Mouse (Mus musculus) heart, postnatal 0 days (tissue): ENCODE measurements around the gene Ubap2l. TPM values are rescaled to one million over a fixed set of nuclear protein-coding genes. Genes with fewer than 3 reads are reported as not detected.

Source experiments
- ATAC-seq: fragments of 200-750 bp; cut with Nextera tagmentation; 2 replicates; pipeline ENCODE4 v1.8.0; 2017; ENCODE audit warnings: low read depth, moderate number of reproducible peaks, moderate library complexity; ENCODE audit not compliant: insufficient read depth
- DNase-seq: peaks from one replicate; pipeline ENCODE4 v3.0.0-alpha.2; 2016; ENCODE audit warnings: low spot score
- H3K27ac ChIP-seq: fragments of 300-500 bp; sonication (generic); 2 replicates; pipeline ENCODE4 v1.5.1; 2014; ENCODE audit warnings: low read depth, mild to moderate bottlenecking
- H3K27me3 ChIP-seq: fragments of 300-500 bp; sonication (generic); 2 replicates; pipeline ENCODE4 v1.6.1; 2014; ENCODE audit warnings: low read length, mixed read lengths; ENCODE audit not compliant: control insufficient read depth, insufficient read depth
- H3K36me3 ChIP-seq: fragments of 300-500 bp; sonication (generic); replicated peaks from 2 replicates; pipeline ENCODE4 v1.6.1; 2014; ENCODE audit warnings: low read length, mixed read lengths; ENCODE audit not compliant: control insufficient read depth, insufficient read depth
- H3K4me1 ChIP-seq: fragments of 300-500 bp; sonication (generic); 2 replicates; pipeline ENCODE4 v1.6.1; 2014; ENCODE audit warnings: antibody characterized with exemption; ENCODE audit not compliant: control insufficient read depth, insufficient read depth
- H3K4me2 ChIP-seq: fragments of 300-500 bp; sonication (generic); 2 replicates; pipeline ENCODE4 v1.6.1; 2014; ENCODE audit warnings: low read depth, mild to moderate bottlenecking, low read length, moderate library complexity
- H3K4me3 ChIP-seq: fragments of 300-500 bp; sonication (generic); 2 replicates; pipeline ENCODE4 v1.5.1; 2014; ENCODE audit warnings: low read depth, low read length
- H3K9ac ChIP-seq: fragments of 300-500 bp; sonication (generic); replicated peaks from 2 replicates; pipeline ENCODE4 v1.6.1; 2014; ENCODE audit warnings: low read depth, low read length, mixed read lengths
- H3K9me3 ChIP-seq: fragments of 300-500 bp; sonication (generic); replicated peaks from 2 replicates; pipeline ENCODE4 v1.6.1; 2016; ENCODE audit warnings: low read length; ENCODE audit not compliant: control insufficient read depth
- CTCF ChIP-seq: IDR thresholded peaks from 2 replicates; pipeline ENCODE4 v1.5.1; 2016; ENCODE audit warnings: antibody characterized with exemption, control low read depth, low read depth
- EP300 ChIP-seq: IDR thresholded peaks from 2 replicates; pipeline ENCODE4 v1.6.1; 2016; ENCODE audit warnings: antibody characterized with exemption, low read depth
- WGBS: fragments of 180-500 bp; shearing (Covaris S2); extraction: QIAGEN DNeasy Blood & Tissue Kit; methylation state at CpG from one replicate; pipeline ENCODE4 v1.1.7; 2014; 5-methylcytosine and 5-hydroxymethylcytosine counted together
- polyA plus RNA-seq: library from polyadenylated mRNA; unstranded; fragments of >200 nt; fragmentation: Nextera tagmentation; extraction: Ambion mirVana; gene quantifications from 2 replicates; pipeline ENCODE4 v1.2.1, GENCODE M21; 2015
- total RNA-seq: library from RNA; depleted of rRNA; stranded (reverse); fragments of >200 nt; gene quantifications from 2 replicates; pipeline ENCODE4 v1.2.3, GENCODE M21; 2014; ENCODE audit warnings: low replicate concordance; rRNA removed

Ubap2l gene
- 64.2 and 69.7 TPM in 2 replicates for total RNA-seq
- polyA plus RNA-seq, result 88.9 and 92.0 TPM in 2 replicates

DNA sequence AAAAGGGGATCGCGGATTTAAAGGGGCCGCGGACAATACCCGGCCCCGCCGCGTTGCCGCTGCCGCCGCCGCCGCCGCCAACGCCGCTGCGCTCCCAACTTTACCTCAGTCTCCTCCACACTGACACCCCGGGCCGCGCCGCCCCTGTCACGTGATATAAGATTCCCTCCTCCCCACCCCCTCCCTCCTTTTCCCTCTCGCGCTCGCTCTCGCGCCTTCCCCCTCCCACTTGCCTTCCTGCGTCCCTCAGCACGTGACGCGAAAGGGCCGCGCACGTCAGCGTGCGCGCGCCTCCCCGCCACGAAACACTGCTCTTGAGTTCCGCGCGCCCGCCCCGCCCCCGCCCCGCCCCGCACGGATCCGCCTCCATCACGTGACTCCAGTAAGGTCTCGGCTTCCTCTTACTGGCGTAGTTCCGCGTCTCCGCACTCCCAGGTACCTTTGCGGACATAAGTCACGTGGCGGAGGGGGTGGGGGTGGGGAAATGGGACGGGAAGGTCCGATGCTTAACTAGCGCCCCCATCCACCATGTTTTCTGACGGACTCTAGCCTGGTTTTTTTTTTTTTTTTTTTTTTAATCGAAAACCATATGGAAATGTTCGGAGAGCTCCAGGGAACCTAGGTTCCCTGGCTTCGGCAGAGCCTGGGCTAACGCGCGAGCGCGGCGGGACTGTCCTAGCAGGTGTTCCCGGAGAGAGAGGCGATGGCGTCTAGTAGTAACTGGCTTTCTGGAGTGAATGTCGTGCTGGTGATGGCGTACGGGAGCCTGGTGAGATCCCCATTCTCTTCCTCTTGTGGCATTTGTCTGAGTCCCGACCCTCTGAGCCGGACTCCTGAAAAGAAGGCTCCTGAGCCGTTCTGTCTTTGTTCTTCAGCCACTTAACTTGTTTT, at the start of gene Ubap2l:
Ubap2l (minus strand) TSS at position 278 of the 891 bp plus-strand sequence.
- Histone ChIP-seq H3K9me3 (no peaks in the 10 kb centered on the region), H3K4me2 (peak within 1 kb of the TSS; percentile 77), H3K27me3 (no peaks in the 10 kb centered on the region), H3K27ac (peak within 1 kb of the TSS; percentile 94), H3K4me3 (peak within 1 kb of the TSS; percentile 89), H3K36me3 (peaks cover 28% of the 10 kb centered on the region), H3K9ac (peak within 1 kb of the TSS; percentile 98), H3K4me1 (peaks cover 18% of the 10 kb centered on the region)
- WGBS, result under 1% methylated on average over 67 of the region's 81 CpGs
- peak; percentile 98 for DNase-seq
- peak; percentile 92 for ATAC-seq
- TF ChIP-seq EP300, result no peak; the same call in none of the 2 replicates
- peak; percentile 3; the same call in 1 of the 2 replicates for TF ChIP-seq CTCF

DNA sequence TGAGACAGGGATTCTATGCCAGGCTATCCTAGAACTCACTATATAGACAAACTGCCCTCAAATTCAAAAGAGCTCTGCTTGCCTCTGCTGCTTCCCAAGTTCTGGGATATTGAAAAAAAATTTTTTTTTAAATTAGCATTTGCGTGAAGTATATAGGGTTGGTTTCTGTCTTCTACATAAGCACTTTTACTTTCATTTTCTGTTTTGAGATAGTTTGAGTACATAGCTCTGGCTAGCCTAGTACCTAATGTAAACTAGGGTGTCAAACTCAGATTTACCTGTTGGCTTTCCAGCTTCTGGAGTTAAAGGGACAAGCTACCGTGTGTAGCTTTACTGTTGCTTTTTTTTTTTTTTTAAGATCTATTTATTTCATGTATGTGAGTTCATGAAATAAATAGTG, 49.2 kb upstream of the Ubap2l start:
- H3K27me3 ChIP-seq, result no peaks in the 10 kb centered on the region
- no peak overlapping the region for H3K4me2 ChIP-seq
- ATAC-seq, result no peak
- TF ChIP-seq CTCF (no peak), EP300 (no peak)
- no peak for DNase-seq
- H3K4me1 ChIP-seq, result no peaks in the 10 kb centered on the region
- peaks cover 29% of the 10 kb centered on the region for H3K36me3 ChIP-seq
- 92% methylated on average over 2 of the region's 2 CpGs for WGBS
- no peaks in the 10 kb centered on the region for H3K9me3 ChIP-seq
- no peak overlapping the region for H3K9ac ChIP-seq
- H3K4me3 ChIP-seq, result no peak overlapping the region
- H3K27ac ChIP-seq, result no peak overlapping the region

DNA sequence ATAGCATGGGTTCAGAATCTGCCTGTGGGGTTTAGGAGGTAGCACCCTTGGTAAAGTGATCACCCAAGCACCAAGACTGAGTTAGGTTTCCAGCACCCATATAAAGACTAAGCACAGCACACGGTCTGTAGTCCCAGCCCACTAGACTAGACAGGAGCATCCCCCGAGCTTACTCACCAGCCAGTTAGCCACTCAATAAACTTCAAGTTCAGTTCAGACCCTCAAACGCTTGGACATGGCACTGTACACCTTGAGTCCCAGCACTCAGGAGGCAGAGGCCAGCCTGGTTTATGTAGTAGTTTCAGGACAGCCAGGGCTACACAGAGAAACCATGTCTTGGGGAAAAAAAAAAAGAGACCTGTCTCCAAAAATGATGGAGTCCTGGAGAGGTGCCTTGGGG, 48.6 kb upstream of the Ubap2l start:
- H3K9ac ChIP-seq, result no peak overlapping the region
- peaks cover 32% of the 10 kb centered on the region for H3K36me3 ChIP-seq
- WGBS, result 86% methylated on average over 3 of the region's 3 CpGs
- no peaks in the 10 kb centered on the region for H3K9me3 ChIP-seq
- ATAC-seq (no peak), DNase-seq (no peak)
- H3K4me3 ChIP-seq, result no peak overlapping the region
- no peak for TF ChIP-seq EP300
- TF ChIP-seq CTCF, result no peak
- no peaks in the 10 kb centered on the region for H3K27me3 ChIP-seq
- no peaks in the 10 kb centered on the region for H3K4me1 ChIP-seq
- no peak overlapping the region for H3K27ac ChIP-seq
- H3K4me2 ChIP-seq, result no peak overlapping the region

DNA sequence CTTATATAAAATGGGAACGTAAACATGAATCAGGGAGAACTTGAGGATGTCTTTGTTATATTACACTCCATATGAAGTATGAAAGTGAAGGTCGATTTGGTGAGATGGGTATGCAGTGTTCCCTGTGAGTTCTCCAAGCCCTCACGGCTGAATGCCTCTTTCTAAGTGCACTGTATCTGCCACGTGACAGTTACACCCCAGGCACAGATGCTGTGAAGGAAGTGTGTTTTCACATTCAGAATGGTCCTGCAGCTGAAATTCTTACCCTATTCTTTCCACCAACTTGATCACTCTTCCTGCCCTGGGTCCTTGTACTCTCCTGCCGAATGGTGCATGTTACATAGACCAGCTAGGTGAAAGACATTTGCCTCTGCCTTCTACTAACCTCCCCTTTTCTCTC, 45.5 kb upstream of the Ubap2l start:
- WGBS, result 71% methylated on average over 5 of the region's 5 CpGs
- H3K4me3 ChIP-seq, result no peak overlapping the region
- H3K4me2 ChIP-seq, result no peak overlapping the region
- no peaks in the 10 kb centered on the region for H3K27me3 ChIP-seq
- TF ChIP-seq EP300 (no peak), CTCF (no peak)
- H3K9ac ChIP-seq, result no peak overlapping the region
- H3K9me3 ChIP-seq, result no peaks in the 10 kb centered on the region
- no peak for ATAC-seq
- no peak for DNase-seq
- H3K4me1 ChIP-seq, result no peaks in the 10 kb centered on the region
- H3K36me3 ChIP-seq, result peaks cover 45% of the 10 kb centered on the region
- H3K27ac ChIP-seq, result no peak overlapping the region

DNA sequence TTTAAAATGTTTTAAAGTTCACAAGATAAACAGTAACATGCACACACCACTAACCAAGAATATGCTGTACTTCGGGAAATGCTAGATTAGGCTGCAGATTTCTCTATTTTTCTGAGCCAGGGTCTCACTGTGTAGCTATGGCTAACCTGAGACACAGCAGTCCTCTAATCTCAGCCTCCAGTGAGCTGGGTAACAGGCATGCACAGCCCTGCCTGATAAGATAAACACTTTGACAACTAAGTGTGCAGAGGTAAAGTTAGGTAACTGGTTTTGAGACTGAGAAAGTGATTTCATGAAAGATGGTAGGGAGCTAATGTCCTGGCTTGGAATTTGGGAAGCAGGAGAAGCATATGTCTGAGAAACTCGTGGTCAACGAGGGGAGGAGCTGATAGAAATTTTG, 42.0 kb upstream of the Ubap2l start:
- H3K27ac ChIP-seq, result no peak overlapping the region
- no peak overlapping the region for H3K4me3 ChIP-seq
- H3K9me3 ChIP-seq, result no peaks in the 10 kb centered on the region
- TF ChIP-seq EP300 (no peak), CTCF (no peak)
- ATAC-seq, result no peak
- H3K36me3 ChIP-seq, result peaks cover 69% of the 10 kb centered on the region
- no peak overlapping the region for H3K4me2 ChIP-seq
- H3K4me1 ChIP-seq, result no peaks in the 10 kb centered on the region
- H3K27me3 ChIP-seq, result no peaks in the 10 kb centered on the region
- WGBS, result 61% methylated on average over 3 of the region's 3 CpGs
- no peak for DNase-seq
- H3K9ac ChIP-seq, result no peak overlapping the region
